Mouse (Mus musculus) telencephalon, adult 2 months (tissue): Measurements from ENCODE around the gene Cdk15.

ENCODE experiments used
- DNase-seq: peaks from one replicate; pipeline ENCODE4 v3.0.0-alpha.2; 2011; ENCODE audit warnings: low read depth, low spot score

Cdk15 gene

GRCm38 (mm10) chr1:59376557-59376956, 119.9 kb downstream of the Cdk15 start:
- DNase-seq, result no peak

GRCm38 (mm10) chr1:59377312-59377711, 120.6 kb downstream of the Cdk15 start:
- DNase-seq, result no peak

- DNase-seq, result no peak
Measured at GRCm38 (mm10) chr1:59380926-59381325, 124.2 kb downstream of the Cdk15 start.

- no peak for DNase-seq
Measured at GRCm38 (mm10) chr1:59381483-59381882, 124.8 kb downstream of the Cdk15 start.

DNA sequence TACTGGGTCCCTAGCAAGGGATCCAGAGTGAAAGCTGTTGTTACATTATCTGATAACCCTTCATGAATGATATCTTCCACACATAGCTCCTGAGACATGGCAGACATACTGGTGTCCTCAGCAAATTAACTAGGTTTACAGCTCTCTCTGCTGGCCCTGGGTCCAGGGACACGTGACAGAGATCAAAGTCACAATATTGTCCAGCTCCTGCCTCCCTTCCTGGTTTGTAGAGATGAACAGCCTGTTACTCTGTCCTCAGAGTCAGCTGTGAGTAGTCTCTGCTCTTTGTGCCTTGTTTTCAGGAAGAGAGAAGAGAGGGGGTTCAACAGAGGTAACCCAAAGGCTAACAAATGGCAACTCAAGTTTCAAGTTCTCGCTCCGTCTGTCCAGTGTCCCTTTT, 125.8 kb downstream of the Cdk15 start:
- DNase-seq, result no peak

- no peak for DNase-seq
Measured at GRCm38 (mm10) chr1:59383049-59383610, 126.4 kb downstream of the Cdk15 start.

DNA sequence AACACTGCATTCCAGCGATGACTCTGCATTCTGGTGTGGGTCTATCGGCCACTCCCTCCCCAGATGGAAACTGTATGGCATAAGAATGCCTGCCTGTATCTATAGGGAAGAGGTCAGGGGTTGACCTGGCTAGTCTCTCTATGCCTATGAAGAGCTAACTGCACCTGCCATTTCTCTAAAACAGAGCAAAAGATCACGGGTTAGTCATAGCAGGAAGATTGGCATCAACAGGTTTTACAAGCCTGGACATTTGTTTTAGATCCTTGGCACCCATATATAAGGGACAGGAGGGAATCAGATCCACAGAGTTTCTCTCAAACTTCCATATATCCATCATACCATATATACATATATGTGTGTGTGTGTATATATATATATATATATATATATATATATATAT, 127.7 kb downstream of the Cdk15 start:
- no peak for DNase-seq

GRCm38 (mm10) chr1:59385641-59386040, 128.9 kb downstream of the Cdk15 start:
- DNase-seq, result no peak

- no peak for DNase-seq
Measured at GRCm38 (mm10) chr1:59387542-59388314, 131.0 kb downstream of the Cdk15 start.

DNA sequence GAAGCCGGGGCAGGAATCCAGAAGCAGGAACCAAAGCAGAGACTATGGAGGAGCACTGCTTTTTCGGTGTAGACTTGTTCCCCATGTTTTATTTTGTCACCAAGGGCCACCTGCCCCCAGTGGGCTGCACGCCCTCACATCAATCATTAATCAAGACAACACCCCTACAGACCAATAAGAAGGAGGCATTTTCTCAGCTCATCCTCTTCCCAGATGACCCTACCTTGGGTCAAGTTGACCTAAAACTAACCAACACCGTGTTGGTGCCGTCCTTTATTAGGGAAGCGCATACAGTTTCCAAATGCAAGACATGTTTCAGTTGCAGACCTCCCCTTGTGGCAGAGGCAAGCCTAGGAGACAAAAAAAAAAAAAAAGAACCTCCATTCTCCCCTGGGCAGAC, 132.5 kb downstream of the Cdk15 start:
- DNase-seq, result no peak

DNA sequence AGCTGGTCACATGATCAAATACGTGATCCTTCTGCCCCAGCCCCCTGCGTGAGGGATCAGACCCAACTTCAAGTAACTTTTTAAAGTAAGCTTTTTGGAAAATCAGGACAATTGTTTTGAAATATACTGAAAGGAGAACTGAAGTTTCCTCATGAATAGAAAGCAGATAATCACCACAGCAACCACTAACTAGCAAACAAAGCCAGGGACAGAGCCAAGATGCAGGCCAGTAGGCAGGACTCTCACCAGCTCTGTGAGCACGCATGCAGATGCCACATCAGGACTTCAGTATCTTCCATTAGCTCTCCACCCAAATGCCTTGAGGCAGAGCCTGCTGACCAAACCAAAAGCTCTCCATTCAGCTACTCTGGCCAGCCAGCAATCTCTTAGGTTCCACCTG, 135.0 kb downstream of the Cdk15 start:
- no peak for DNase-seq

- no peak for DNase-seq
Measured at GRCm38 (mm10) chr1:59394072-59394471, 137.4 kb downstream of the Cdk15 start.

DNA sequence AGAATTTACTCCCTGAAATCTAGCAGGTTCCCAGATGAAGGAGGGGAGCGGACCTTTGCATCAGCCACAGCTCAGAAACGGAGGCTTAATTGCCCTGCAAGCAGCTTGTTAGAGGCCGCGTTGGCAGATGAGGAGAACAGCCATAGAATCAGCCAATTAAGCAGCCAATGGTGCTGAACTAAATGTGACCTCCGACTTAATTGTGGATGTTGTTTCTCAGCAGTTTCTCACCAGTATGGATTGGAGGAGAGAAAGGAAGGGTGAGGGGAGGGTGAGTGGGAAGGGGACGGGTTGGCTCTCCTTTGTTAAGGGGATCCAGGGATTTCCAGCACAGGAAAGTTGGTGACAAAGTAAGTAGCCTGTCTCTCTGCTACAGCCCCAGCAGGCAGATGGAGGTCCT, 137.9 kb downstream of the Cdk15 start:
- DNase-seq, result no peak

GRCm38 (mm10) chr1:59395992-59396391, 139.3 kb downstream of the Cdk15 start:
- no peak for DNase-seq

- no peak for DNase-seq
Measured at GRCm38 (mm10) chr1:59399554-59400325, 143.0 kb downstream of the Cdk15 start.

DNA sequence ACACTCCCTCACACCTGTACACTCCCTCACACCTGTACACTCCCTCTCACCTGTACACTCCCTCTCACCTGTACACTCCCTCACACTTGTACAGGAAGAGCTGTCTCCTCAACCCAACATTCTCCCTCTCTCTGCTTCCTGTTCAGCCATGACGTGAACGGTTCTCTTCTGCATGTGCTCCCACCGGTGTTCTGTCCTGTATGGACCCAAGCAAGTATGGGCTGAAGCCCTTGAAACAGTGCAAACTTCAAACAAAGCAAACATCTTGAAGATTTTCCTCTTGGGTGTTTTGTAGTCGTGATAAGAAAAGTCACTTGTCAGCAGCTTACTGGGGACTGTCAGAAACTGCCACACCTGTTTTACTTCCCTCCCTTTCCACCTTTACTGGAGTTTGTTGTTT, 144.5 kb downstream of the Cdk15 start:
- DNase-seq, result no peak
